Mouse (Mus musculus): ENCODE measurements around the gene Psme1.

The Psme1 gene

DNA sequence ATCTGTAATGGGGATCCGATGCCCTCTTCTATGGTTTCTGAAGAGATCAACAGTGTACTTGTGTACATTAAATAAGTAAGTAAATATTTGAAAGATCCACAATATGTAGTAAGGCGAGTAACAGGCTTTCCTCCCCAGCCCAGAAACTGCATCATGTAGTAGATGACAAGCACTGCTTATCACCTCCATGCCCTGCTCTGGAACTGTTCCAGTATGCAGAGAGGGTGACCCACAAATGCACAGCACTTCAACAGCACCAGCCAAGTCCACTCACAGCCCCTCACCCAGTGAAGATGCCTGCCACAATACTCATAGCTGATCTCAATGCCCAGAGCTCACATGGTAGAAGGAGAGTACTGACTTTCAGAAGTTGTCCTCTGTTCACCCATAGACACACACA, 7.3 kb upstream of the Psme1 start:
- DNase-seq (ENCODE audit: low spot score in 2 of 2): no peak

- DNase-seq (ENCODE audit: low spot score in 2 of 2): no peak
Observed at GRCm38 (mm10) chr14:55571760-55572159, 6.2 kb upstream of the Psme1 start.

DNA sequence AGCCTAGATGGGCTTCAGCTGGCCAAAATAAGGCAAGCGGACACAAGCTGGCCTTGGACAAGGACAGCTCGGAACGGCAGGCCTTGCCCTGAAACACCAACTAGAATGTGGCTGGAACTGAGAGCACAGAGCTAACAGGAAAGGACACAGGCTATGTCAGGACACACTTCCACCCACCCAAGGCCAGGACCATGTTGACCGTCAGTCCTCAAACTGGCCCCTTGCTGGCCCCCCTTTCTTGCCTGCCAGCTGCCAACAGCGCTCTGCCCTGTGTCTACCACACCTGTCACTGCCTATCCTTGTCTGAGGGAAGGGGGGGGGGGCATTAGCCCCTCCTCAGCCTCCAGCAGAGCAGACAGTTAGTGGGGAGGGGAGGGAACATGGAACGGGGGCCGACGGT, 2.6 kb upstream of the Psme1 start, which contains the start of gene Fitm1:
TSS of gene Fitm1 (plus strand) at position 316 of the 400 bp plus-strand sequence.
- DNase-seq (ENCODE audit: low spot score in 2 of 2): no peak

GRCm38 (mm10) chr14:55575711-55576110, 2.2 kb upstream of the Psme1 start:
- DNase-seq (ENCODE audit: low spot score in 2 of 2): no peak

GRCm38 (mm10) chr14:55576376-55576775, 1.5 kb upstream of the Psme1 start:
- DNase-seq (ENCODE audit: low spot score in 2 of 2): no peak

DNA sequence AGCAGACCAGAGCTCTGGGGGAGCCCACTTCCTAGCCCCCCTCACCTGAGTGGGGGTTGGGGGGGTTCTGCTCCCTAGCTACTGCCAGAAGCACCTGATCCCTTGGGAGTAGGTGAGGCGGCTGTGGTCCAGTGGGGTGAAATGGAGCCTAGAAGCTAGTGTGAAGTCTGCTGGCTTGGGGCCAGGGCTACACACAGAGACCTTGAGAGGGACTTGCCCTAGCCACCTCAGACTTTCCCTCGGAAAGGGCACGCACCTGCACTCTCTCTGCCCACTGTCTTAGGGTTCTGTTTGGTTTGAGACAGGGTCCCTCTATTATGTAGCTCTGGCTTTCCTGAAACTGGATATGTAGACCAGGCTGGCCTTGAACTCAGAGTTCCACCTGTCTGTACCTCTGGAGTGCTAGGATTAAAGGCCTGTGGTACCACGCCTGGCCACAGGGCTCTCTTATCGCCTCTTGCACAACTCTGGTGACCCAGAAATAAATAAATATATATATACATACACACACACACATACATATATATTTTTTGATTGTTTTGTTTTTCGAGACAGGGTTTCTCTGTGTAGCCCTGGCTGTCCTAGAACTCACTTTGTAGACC, 846 bp downstream of the Psme1 start:
- peak in 1 of 2 experiments; percentile 25 for DNase-seq (ENCODE audit: low spot score in 2 of 2)

DNA sequence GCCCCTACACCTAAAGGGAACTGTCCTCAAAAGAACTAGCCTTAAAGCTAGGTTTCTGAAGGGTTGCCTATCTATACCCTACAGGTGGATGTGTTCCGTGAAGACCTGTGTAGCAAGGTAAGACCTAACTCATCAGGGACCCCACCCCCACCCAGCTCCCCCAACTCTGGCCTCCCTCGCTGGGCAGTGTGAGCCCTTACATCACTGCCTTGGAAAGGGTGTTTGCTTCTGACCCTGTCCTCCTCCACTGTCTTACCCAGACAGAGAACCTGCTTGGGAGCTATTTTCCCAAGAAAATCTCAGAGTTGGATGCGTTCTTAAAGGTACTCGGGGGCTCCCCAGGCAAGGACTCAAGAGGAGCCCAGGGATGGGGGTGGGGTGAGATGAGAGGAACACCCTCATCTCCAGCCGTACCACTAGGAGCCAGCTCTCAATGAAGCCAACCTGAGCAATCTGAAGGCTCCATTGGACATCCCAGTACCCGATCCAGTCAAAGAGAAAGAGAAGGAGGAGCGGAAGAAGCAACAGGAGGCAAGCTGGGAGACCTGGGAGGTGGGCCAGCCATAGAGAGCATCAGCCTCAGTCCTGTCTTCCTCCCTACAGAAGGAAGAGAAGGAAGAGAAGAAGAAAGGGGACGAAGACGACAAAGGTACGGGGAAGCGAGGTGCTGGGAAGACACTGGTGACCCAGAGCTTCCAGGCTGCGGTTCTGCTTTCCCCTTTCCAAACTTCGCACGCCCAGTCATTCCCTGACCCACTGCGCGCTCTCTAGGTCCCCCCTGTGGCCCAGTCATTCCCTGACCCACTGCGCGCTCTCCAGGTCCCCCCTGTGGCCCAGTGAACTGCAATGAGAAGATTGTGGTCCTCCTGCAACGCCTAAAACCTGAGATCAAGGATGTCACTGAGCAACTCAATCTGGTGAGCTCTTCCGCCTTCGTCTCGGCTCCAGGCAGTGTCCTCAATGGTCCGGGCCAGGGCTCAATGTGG, 1.9 kb downstream of the Psme1 start:
- no peak for DNase-seq (ENCODE audit: low spot score in 2 of 2)

DNA sequence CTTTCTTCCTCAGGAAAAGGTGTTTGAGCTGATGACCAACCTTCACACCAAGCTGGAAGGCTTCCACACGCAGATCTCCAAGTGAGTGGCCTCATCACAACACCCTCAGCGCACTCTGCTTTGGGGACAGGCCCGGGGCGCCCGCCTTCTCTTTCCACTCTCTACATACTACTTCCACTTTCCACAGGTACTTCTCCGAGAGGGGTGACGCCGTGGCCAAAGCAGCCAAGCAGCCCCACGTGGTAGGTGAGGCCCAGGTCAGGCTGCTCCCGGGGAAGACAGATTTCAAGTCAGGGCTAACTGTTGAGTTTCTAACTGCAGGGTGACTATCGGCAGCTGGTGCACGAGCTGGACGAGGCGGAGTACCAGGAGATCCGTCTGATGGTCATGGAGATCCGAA, 2.8 kb downstream of the Psme1 start:
- no peak for DNase-seq (ENCODE audit: low spot score in 2 of 2)

DNA sequence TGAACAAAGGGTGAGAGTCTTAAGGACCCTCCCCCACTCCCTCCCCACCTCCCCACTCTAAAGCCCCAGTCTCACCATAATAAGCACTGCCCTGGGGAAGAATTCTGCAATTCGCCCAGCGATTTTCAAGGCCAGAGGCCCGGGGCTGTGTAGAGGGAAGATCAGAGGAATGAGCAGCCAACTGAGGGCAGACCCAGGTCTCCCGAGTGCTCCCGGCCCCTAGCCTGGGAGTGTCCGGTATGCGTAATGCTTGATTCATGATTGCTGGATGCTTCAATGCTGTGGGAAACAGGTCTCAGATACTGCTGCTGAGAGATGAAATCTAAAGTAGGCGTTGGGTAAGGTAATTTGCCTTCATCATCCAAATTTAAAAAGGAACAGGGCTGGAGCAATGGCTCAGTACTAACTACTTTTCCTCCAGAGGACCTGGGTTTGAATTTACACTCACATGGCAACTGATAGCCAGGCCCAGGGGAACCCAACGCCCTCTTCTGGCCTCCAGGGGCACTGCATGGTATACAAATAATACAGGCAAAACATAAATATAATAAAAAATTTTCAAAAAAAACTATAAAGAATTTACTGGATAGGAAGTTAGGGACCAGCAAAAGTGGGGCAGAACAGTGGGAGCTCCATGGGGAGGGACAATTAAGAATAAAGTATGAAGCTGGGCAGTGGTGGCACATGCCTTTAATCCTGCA, 4.2 kb downstream of the Psme1 start:
- DNase-seq (ENCODE audit: low spot score in 2 of 2): no peak

GRCm38 (mm10) chr14:55584303-55584701, 6.4 kb downstream of the Psme1 start:
- DNase-seq (ENCODE audit: low spot score in 2 of 2): no peak

DNA sequence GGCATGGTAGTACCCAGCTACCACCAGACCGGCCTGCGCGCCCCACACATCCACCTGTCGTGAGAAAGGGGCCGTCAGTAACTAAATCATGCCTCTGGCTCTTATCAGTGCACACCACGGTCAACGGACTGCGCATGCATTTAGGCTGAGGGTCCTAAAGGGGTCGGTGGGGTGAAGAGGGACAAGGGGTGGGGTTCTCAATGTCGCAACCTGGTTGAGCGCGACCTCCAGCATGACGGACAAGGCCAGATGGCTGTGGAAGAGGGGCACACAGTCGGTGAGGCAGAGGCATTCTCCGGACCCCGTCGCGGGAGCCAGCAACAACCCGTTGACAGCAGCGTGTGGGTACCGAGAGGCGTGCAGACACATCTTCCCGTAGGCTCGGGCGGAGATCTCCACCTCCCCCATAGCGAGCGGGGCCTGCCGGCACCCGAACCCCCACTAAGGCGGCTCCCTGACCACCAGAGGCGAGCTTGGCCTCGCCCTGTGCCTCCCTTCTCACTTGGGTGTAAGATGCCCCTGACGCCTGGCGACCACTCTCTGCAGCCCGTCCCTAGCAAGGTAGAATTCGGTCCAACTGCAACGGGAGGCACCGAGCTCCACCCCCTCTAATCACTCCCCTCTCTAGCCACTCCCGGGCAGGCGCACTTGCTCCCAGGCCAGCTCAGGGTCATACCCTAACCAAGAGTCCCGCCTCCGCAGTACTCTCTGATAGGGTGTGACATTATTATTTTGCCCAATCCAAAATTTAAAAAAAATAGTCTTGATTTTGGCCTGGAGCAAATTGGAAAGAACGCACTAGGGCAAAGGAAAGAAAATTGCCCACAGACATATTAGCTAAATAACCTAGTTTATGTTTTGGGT, 7.0 kb downstream of the Psme1 start, which contains the start of gene Emc9:
TSS of gene Emc9 (minus strand) at position 601 of the 864 bp plus-strand sequence.
- peak in 1 of 2 experiments; percentile 22 for DNase-seq (ENCODE audit: low spot score in 2 of 2)

DNA sequence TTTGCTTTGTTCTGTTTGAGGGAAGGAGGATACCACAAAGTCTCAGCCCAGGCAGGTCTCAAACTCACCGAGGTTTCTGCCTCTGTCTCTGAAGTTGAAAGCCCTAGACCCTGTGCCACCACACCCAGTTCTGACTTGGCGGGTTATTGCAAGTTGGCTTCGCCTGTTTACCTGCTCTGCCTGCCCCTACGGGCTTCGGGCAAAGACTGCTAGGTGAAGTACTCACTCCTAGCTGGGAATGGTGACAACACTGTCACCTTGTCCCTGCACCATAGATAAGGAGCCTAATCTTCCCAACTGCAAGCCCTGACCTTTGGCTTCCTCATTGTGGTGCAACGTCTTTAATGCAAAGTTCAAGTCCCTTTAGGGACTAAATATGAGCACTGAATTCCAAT, 7.6 kb downstream of the Psme1 start:
- DNase-seq (ENCODE audit: low spot score in 2 of 2): no peak

DNA sequence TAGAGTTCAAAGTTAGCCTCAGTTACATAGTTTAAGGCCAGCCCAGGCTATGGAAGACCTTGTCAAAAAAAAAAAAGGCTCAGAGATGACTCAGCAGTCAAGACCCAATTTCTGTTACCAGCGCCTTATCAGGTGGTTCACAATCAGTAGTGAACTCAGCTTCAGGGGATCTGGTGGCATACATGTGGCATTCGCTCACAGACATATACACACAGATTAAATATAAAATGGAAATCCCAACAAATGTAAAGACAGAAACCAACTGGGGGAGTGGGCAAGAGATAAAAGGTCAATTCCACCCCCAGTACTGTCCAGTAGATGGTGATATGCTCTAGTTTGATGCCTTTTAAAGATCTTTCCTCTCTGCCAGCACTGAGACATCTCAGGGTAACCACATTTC, 8.2 kb downstream of the Psme1 start:
- no peak for DNase-seq (ENCODE audit: low spot score in 2 of 2)

- no peak for DNase-seq (ENCODE audit: low spot score in 2 of 2)
Observed at GRCm38 (mm10) chr14:55589271-55589670, 11.3 kb downstream of the Psme1 start.

- no peak for DNase-seq (ENCODE audit: low spot score in 2 of 2)
Observed at GRCm38 (mm10) chr14:55589771-55590448, 12.0 kb downstream of the Psme1 start.

GRCm38 (mm10) chr14:55590748-55591330, 12.9 kb downstream of the Psme1 start, which contains the start of gene Psme2:
Psme2 (minus strand) TSS chr14:55591113.
- DNase-seq (ENCODE audit: low spot score in 2 of 2): peak; percentile 71 to 82

- DNase-seq (ENCODE audit: low spot score in 2 of 2): peak; percentile 82 to 87
Observed at GRCm38 (mm10) chr14:55591331-55591891, 13.5 kb downstream of the Psme1 start, which contains the start of gene Rnf31. Rnf31 (plus strand) TSS chr14:55591708.

GRCm38 (mm10) chr14:55592226-55592625, 14.3 kb downstream of the Psme1 start:
- DNase-seq (ENCODE audit: low spot score in 2 of 2): no peak

DNA sequence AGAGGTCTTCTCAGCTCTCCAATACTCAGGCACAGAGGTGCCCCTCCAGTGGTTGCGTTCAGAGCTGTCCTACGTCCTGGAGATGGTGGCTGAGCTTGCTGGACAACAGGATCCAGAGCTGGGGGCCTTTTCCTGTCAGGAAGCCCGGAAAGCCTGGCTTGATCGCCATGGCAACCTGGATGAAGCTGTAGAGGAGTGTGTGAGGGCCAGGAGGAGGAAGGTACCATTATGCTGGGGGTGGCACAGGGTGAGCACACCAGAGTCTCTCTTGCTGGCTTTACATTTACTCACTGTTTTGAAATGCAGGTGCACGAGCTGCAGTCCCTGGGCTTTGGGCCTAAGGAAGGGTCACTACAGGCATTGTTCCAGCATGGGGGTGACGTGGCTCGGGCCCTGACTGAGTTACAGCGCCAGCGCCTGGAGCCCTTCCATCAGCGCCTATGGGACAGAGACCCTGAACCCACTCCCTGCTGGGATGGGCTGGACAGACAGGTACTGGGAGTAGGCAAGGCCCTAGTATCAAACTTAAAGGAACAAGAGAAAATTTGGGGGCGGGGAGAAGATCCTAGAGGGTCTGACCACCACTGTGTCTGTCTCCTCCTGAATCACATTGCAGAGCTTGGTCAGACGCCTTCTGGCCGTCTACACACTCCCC, 18.2 kb downstream of the Psme1 start:
- DNase-seq (ENCODE audit: low spot score in 2 of 2): no peak

Data from frontal cortex, postnatal 25 days (tissue).